Mouse (Mus musculus) heart, adult 2 months (tissue): ENCODE results near the gene Smc6. TPM values are rescaled to one million over a fixed set of nuclear protein-coding genes. Genes with fewer than 3 reads are reported as not detected.

Experiments used
- DNase-seq, 2 experiments: peaks; one replicate each; pipeline ENCODE4 v3.0.0; 2021
- H3K27ac ChIP-seq: fragments of 200-600 bp; 2 replicates; pipeline ENCODE4 v1.8.1; 2022
- H3K27me3 ChIP-seq: fragments of 200-500 bp; 2 replicates; pipeline ENCODE4 v1.6.1; 2012; ENCODE audit warnings: mild to moderate bottlenecking, low read length, inconsistent platforms, mixed read lengths; ENCODE audit not compliant: control insufficient read depth, insufficient read depth
- H3K36me3 ChIP-seq: fragments of 200-500 bp; 2 replicates; pipeline ENCODE4 v1.6.1; 2012; ENCODE audit warnings: low read length, inconsistent platforms; ENCODE audit not compliant: control insufficient read depth, insufficient read depth
- H3K4me1 ChIP-seq: fragments of 200-500 bp; 2 replicates; pipeline ENCODE4 v1.6.1; 2011; ENCODE audit warnings: low read length; ENCODE audit not compliant: control insufficient read depth, insufficient read depth
- H3K4me3 ChIP-seq: fragments of 200-600 bp; 2 replicates; pipeline ENCODE4 v1.8.1; 2022
- H3K79me2 ChIP-seq: fragments of 200-500 bp; replicated peaks from 2 replicates; pipeline ENCODE4 v1.6.1; 2012; ENCODE audit warnings: mild to moderate bottlenecking, inconsistent platforms, low read length, moderate library complexity, mixed read lengths; ENCODE audit not compliant: control insufficient read depth, insufficient read depth
- H3K9ac ChIP-seq: fragments of 200-500 bp; 2 replicates; pipeline ENCODE4 v1.6.1; 2012; ENCODE audit warnings: low read depth, mild to moderate bottlenecking, control low read depth, inconsistent platforms, low read length, mixed read lengths
- CTCF ChIP-seq: fragments of 200-600 bp; IDR thresholded peaks from 2 replicates; pipeline ENCODE4 v1.8.1; 2022; ENCODE audit warnings: antibody characterized with exemption, mild to moderate bottlenecking, moderate library complexity
- EP300 ChIP-seq: fragments of 200-500 bp; IDR thresholded peaks from 2 replicates; pipeline ENCODE4 v1.6.1; 2011; ENCODE audit warnings: low read depth, low read length, control low read depth; ENCODE audit not compliant: insufficient read depth
- POLR2A ChIP-seq: fragments of 200-500 bp; IDR thresholded peaks from 2 replicates; pipeline ENCODE4 v1.6.1; 2011; ENCODE audit warnings: mild to moderate bottlenecking, low read depth, low read length, control low read depth; ENCODE audit not compliant: insufficient read depth
- WGBS: fragments of 180-500 bp; shearing (Covaris S2); methylation state at CpG from one replicate; pipeline ENCODE4 v1.1.7; 2018; 5-methylcytosine and 5-hydroxymethylcytosine counted together
- intact Hi-C: fragments of 180-260 bp; cut with DNase I; formaldehyde crosslinking; loops from one replicate; pipeline ENCODE4 v1.15.1; 2025
- polyA plus RNA-seq: library from polyadenylated mRNA; depleted of rRNA; stranded (reverse); fragments of >200 nt; gene quantifications from 2 replicates; pipeline ENCODE4 v1.2.3, GENCODE M21; 2012
- total RNA-seq, 2 experiments: library from RNA; stranded (reverse); gene quantifications; 2 replicates each; pipeline ENCODE4 v1.2.3; 2021

Gene Smc6
- total and polyA plus RNA-seq, 3 experiments: 9.3 to 48.3 (median 46.0) TPM

GRCm38 (mm10) chr12:11273185-11273584 lies 7.5 kb downstream of the Smc6 start:
- H3K4me1 ChIP-seq: peaks cover 3% of the 10 kb centered on the region
- no peak overlapping the region for H3K27ac ChIP-seq
- peaks cover 3% of the 10 kb centered on the region for H3K79me2 ChIP-seq
- no peak overlapping the region for H3K4me3 ChIP-seq
- no peak overlapping the region for H3K9ac ChIP-seq
- TF ChIP-seq EP300 (no peak), POLR2A (no peak), CTCF (no peak)
- H3K36me3 ChIP-seq: peaks cover 26% of the 10 kb centered on the region
- no peaks in the 10 kb centered on the region for H3K27me3 ChIP-seq
- no peak for DNase-seq
- 58% methylated on average over 1 of the region's 1 CpGs for WGBS
- intact Hi-C loops: no loop called here

GRCm38 (mm10) chr12:11276632-11277031 lies 10.9 kb downstream of the Smc6 start:
- intact Hi-C loops: no loop called here
- Histone ChIP-seq H3K79me2 (peaks cover 4% of the 10 kb centered on the region; the same call in 1 of the 2 replicates), H3K9ac (no peak overlapping the region), H3K4me3 (no peak overlapping the region), H3K4me1 (peaks cover 1% of the 10 kb centered on the region; the same call in 1 of the 2 replicates), H3K27ac (no peak overlapping the region), H3K36me3 (peaks cover 12% of the 10 kb centered on the region), H3K27me3 (no peaks in the 10 kb centered on the region)
- no peak for DNase-seq
- no peak for TF ChIP-seq POLR2A
- no peak for TF ChIP-seq EP300
- TF ChIP-seq CTCF: no peak
- WGBS: 94% methylated on average over 2 of the region's 2 CpGs

GRCm38 (mm10) chr12:11277207-11277606 lies 11.5 kb downstream of the Smc6 start:
- H3K36me3 ChIP-seq: peaks cover 12% of the 10 kb centered on the region
- TF ChIP-seq CTCF: no peak
- 93% methylated on average over 6 of the region's 6 CpGs for WGBS

GRCm38 (mm10) chr12:11279886-11280285 lies 14.2 kb downstream of the Smc6 start:
- Histone ChIP-seq H3K79me2 (peaks cover 3% of the 10 kb centered on the region; the same call in 1 of the 2 replicates), H3K27ac (no peak overlapping the region), H3K9ac (no peak overlapping the region), H3K4me1 (peaks cover 1% of the 10 kb centered on the region; the same call in 1 of the 2 replicates), H3K27me3 (no peaks in the 10 kb centered on the region), H3K4me3 (no peak overlapping the region), H3K36me3 (peaks cover 5% of the 10 kb centered on the region)
- TF ChIP-seq CTCF (no peak), EP300 (no peak), POLR2A (no peak)
- intact Hi-C loops: no loop called here
- DNase-seq: no peak
- WGBS: 74% methylated on average over 3 of the region's 3 CpGs

More at GRCm38 (mm10) chr12:11277207-11277606, 11.5 kb downstream of the Smc6 start:
- Histone ChIP-seq H3K27me3 (no peaks in the 10 kb centered on the region), H3K9ac (no peak overlapping the region), H3K4me3 (no peak overlapping the region), H3K79me2 (peaks cover 4% of the 10 kb centered on the region; the same call in 1 of the 2 replicates), H3K4me1 (peaks cover 1% of the 10 kb centered on the region; the same call in 1 of the 2 replicates), H3K27ac (no peak overlapping the region)
- intact Hi-C loops: no loop called here
- no peak for DNase-seq

GRCm38 (mm10) chr12:11281584-11281983 lies 15.9 kb downstream of the Smc6 start:
- Histone ChIP-seq H3K4me1 (no peaks in the 10 kb centered on the region), H3K79me2 (0 out of 2 replicates have a peak, but pooled peaks cover 1% of the 10 kb centered on the region), H3K27ac (no peak overlapping the region), H3K36me3 (peaks cover 8% of the 10 kb centered on the region), H3K9ac (no peak overlapping the region), H3K4me3 (no peak overlapping the region), H3K27me3 (no peaks in the 10 kb centered on the region)
- DNase-seq: no peak
- no peak for TF ChIP-seq CTCF
- intact Hi-C loops: no loop called here
- 92% methylated on average over 2 of the region's 2 CpGs for WGBS

- H3K9ac ChIP-seq: no peak overlapping the region
- H3K4me3 ChIP-seq: no peak overlapping the region
- H3K4me1 ChIP-seq: no peaks in the 10 kb centered on the region
- intact Hi-C loops: loop anchor here (2.0 to 5.0 kb wide), 2 partner anchors 14 to 89 kb away; no protein-coding TSS in a partner anchor
- no peaks in the 10 kb centered on the region for H3K79me2 ChIP-seq
- no peak overlapping the region for H3K27ac ChIP-seq
- H3K27me3 ChIP-seq: no peaks in the 10 kb centered on the region
- peaks cover 13% of the 10 kb centered on the region for H3K36me3 ChIP-seq
- TF ChIP-seq POLR2A: no peak
- peak; percentile 60 for TF ChIP-seq CTCF
- DNase-seq: no peak
- 92% methylated on average over 2 of the region's 2 CpGs for WGBS
Observed at GRCm38 (mm10) chr12:11286382-11286781, 20.7 kb downstream of the Smc6 start.
